Mouse (Mus musculus) brain, embryonic 14.5 days (tissue): Measurements from ENCODE around the gene Ddc.

Source experiments
- CTCF ChIP-seq: fragments of 200-500 bp; IDR thresholded peaks from 2 replicates; pipeline ENCODE4 v1.5.1; 2012; ENCODE audit warnings: inconsistent platforms, mild to moderate bottlenecking, moderate library complexity, borderline replicate concordance; ENCODE audit not compliant: insufficient read depth, insufficient read length; ENCODE audit errors: extremely low read depth
- POLR2A ChIP-seq: fragments of 200-500 bp; IDR thresholded peaks from 2 replicates; pipeline ENCODE4 v1.6.1; 2012; ENCODE audit warnings: mild to moderate bottlenecking, inconsistent platforms, borderline replicate concordance; ENCODE audit not compliant: poor library complexity, insufficient read depth, insufficient read length, severe bottlenecking; ENCODE audit errors: extremely low read depth

GRCm38 (mm10) chr11:11818797-11819196, 79.1 kb downstream of the Ddc start:
- TF ChIP-seq POLR2A = no peak
- no peak for TF ChIP-seq CTCF
